Mouse (Mus musculus) adrenal gland, postnatal 4 days (tissue): ENCODE data around the gene Med24. TPM values are rescaled to one million over a fixed set of nuclear protein-coding genes. Genes with fewer than 3 reads are reported as not detected.
"Not testable (repeated sequence)": the region's sequence is repeated elsewhere in the genome, so short reads cannot be mapped to it uniquely, and the experiment has no call there.

Experiments
- DNase-seq, 2 experiments: peaks; one replicate each; pipeline ENCODE4 v3.0.0; 2021 to 2022; ENCODE audit warnings: low spot score in 2 of 2, mixed read lengths in 2 of 2
- total RNA-seq, 2 experiments: library from RNA; stranded (reverse); gene quantifications; 2 replicates each; pipeline ENCODE4 v1.2.3; 2021

The Med24 gene
- total RNA-seq, 2 experiments from 2014 or later, result 75.7 to 84.8 TPM

DNA sequence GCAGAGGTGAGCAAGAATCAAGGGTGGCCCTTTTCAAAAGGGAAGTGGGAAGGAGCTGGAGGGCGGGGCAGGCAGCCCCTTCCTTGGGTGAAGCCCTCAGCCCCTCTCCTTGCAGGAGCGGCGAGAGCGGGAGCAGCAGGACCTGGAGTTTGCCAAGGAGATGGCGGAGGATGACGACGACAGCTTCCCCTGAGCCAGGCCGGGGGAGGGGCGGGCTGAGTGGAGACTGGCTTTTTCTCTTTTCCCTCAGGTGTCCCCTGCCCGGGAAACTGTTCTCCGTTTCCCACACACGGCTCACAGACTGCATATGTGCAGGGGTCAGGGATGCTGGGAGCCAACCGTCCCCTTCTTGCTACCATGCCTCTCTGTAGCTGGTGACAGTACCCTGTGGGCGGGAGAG lies 33.8 kb downstream of the Med24 start:
- no peak for DNase-seq

DNA sequence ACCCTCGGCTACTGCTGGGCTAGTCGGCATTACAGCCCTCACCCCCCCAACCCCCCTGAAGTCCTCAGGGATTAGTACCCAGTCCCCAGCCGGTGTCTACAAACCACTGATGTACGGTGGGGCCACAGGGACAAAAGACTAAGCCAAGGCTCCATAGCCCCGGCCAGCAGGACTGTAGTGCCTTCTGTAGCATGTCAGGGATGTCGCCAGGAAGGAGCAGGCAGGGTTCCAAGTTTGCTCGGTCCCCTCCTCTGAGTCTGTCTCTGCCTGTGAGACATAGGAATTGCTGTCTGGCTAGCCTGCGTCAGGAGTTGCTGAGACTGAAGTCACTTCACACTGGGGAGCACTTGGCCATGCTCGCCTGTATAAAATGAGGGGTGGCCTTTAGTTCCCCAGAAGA lies 34.9 kb downstream of the Med24 start:
- DNase-seq, result no peak

DNA sequence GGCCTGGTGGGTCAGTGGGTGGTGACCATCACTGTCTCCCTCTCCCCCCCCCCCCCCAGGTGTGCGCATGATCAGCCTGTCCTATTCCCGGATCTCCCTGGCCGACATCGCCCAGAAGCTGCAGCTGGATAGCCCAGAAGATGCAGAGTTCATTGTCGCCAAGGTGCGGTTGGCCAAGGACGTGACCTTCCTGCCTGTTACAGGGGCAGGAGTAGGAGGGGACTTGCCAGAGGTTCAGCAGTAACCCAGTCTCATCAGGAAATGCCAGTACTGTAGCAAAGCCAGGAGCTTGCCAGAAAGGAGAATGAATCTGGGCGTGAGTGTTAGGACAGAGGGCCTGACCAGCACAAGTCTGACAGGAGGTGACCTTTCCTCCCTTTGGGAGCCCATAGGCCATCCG lies 35.5 kb downstream of the Med24 start:
- no peak for DNase-seq

DNA sequence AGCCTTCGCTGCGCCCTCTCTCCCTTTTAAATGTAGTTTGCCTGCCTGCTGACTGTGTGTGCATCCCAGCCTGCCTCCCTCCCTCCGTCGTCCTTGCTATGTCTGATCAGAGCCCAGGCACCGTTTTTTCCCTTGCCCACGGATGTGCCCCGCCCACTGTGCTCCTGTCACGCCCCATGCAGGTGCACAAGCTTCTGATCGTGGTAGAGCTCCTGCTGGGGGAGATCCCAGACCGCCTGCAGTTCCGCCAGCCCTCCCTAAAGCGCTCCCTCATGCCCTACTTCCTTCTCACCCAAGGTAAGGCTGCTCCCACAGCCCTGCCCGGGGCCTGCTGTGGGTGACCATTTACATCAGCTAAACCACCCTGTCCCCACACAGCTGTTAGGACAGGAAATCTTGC lies 36.0 kb downstream of the Med24 start:
- DNase-seq, result no peak

DNA sequence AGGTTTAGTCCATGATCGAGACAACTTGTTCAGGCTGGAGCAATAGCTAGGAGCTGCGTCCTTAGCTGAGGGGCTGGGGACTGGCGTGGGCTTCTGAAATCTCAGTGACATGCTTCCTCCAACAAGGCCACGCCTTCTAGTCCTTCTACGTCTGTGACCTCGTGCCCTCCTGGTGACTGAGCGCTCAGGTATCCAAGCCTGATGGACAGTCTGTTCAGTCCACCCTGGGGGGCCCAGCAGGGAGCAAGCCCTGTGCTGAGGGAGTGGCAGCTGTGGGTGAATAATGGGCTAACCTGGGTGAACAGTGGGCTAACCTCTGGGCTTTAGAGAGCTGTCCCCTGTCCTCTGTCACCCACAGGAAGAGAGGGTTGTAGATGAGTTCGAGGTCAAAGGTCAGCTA lies 41.2 kb downstream of the Med24 start:
- no peak for DNase-seq

DNA sequence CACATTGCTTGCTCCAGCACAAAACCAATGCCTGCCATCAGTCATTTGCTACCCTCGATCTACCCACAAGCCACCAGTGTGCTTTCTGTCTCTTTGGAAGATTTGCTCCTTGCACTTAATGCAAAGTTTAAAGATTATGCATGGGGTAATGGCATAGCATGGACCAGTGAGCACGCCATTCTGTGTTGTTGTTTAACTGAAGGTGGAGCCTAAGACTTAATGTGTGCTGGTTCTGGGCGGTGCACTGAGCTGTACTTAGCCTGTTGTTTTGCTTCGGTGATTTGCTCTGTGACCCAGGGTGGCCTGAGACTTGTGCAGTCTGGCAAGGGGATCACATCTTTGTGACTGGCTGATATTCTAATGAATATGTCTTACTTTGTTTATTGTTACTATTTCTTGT lies 42.3 kb downstream of the Med24 start:
- DNase-seq, result no peak

DNA sequence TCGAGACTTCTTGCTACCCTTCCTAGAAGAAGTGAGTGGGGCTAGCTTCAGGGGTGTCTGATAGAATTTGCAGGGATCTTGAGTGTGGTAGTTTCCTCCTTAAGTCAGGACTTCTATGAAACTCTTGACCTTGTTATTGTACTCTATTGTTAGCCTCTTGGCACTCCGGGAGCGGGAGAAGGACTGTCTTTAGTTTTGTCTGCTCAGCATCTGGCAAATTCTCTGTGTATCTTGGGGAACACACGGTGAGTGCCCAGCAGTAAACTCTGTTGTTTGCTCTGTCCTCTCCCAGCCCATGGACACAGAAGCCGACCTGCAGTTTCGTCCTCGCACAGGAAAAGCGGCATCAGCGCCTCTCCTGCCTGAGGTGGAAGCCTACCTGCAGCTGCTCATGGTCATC lies 43.6 kb downstream of the Med24 start:
- no peak for DNase-seq

DNA sequence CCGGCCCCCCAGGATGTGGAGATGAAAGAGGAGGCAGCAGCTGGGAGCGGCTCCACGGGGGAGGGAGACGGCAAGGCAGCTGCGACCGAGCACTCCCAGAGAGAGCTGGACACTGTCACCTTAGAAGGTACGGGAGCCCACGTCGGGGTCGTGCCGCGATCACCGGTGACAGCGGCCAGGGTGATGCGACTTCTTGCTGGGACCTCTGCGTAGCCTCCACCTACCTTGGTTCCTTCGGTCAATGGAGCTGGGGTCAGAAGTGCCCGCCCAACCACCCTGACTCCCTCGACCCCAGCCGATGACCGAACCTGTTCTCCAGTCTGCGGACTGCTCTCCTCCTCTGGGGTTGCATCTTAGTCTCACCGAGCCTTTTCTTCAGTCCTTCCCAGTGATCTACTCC lies 46.4 kb downstream of the Med24 start:
- DNase-seq, result no peak

DNA sequence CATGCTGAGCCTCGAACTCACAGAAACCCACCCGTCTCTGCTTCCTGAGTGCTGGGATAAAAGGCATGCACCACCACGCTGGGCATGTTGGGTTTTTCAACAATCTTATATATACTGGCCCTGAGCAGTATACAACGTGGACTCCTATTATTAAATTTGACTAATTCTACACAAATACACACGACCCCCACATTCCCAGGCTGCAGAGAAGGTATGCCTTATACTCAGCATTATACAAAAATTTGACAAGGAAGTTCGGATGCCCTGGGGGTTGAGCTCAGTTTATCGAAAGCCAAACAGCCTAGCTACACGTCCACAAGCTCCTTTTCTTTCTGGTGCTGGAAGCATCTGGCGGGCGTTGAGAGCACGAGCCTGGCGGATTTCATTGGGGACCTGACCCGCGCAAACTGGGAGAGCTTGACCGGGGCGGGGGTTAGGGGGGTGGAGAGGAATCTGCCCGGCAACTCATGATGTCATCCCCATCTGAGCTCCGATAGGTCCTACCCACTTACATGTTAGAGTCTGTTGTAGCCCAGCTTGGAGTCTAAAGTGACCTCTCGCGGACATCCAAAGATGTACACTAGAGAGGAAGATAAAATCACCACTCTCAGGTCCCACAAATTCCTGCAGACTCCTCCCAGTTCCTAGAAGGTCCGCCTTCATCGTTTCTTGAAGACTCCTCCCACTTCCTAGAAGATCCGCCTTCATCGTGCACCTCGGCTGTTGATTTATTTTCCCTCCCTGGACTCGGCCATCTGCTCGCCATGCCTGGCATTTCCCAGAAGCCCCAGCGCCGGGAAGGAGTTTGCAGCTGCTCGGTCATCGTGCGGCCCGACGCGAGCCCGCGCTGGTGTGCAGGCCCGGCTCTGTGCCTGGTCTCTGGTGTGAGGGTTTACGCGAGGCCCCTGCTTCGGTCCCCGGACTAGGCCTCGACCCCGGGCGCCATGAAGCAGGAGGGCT lies 47.2 kb downstream of the Med24 start, which contains the start of gene Psmd3:
Gene Psmd3, plus strand, starts transcription at position 769 of the 960 bp plus-strand sequence.
- DNase-seq, result peak; percentile 94 to 95

GRCm38 (mm10) chr11:98681186-98681585 lies 48.0 kb downstream of the Med24 start:
- no peak for DNase-seq

DNA sequence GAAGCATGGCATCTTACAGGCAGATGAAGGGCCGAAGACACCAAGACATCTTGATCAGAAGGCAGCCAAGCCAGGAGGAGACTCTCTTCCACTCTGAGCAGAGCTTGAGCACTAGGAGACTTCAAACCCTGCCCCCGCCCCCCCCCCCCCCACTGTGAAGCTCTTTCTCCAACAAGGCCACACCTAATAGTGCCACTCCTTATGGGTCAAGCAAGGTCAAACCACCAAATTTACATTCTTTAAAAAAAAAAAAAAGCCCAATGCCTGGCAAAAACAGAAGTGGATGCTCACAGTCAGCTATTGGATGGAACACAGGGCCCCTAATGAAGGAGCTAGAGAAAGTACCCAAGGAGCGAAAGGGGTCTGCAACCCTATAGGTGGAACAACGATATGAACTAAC lies 48.6 kb downstream of the Med24 start:
- DNase-seq, result not testable (repeated sequence)

GRCm38 (mm10) chr11:98680023-98680422 lies 49.2 kb downstream of the Med24 start:
- DNase-seq, result no peak

GRCm38 (mm10) chr11:98675829-98676363 lies 53.3 kb downstream of the Med24 start:
- no peak for DNase-seq

GRCm38 (mm10) chr11:98673136-98673535 lies 56.1 kb downstream of the Med24 start:
- DNase-seq, result peak in 1 of 2 experiments; percentile 41

GRCm38 (mm10) chr11:98672482-98672881 lies 56.8 kb downstream of the Med24 start:
- DNase-seq, result no peak

- DNase-seq, result no peak
Observed at GRCm38 (mm10) chr11:98671857-98672256, 57.4 kb downstream of the Med24 start.

GRCm38 (mm10) chr11:98671284-98671815 lies 57.9 kb downstream of the Med24 start:
- no peak for DNase-seq

DNA sequence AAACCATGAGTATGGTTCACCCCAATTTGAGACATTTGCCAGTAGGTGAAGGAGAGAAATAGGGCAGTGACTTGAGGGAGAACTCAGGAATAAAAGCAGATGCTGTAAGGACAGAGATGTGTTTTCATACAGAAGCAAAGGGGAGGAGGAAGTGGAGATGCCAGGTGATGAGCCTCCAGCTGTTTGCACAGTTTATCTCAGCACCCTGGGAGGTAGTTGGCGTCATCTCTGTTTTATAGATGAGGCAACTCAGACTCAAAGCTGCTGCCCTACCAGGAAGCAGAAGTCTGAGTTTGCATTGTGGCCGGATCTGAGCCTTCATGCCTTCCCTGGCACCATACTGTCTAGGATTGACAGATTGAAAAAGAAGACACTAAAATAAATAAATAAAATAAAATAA lies 60.3 kb downstream of the Med24 start:
- DNase-seq, result no peak

DNA sequence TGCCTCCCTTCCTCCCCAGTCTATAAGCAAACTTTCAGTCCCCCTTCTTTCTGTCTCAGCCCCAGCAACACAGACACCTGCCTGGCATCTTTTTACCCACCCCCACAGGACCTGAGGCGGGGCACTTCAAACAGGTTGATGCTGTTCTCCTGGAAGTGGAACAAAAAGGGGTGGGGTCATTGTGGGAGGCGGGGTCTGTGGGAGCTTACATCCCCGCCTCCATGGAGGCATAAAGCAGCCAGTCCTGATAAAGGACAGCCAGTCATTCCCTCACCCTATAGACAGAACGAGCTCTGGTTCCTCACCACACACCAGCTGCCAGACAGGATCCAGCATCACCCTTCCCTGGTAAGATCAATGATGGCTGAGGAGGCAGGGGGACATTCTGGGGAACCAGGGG lies 65.1 kb downstream of the Med24 start, which contains the start of gene Gsdma:
Gene Gsdma, plus strand, starts transcription at position 261 of the 400 bp plus-strand sequence.
- DNase-seq, result no peak

- DNase-seq, result no peak
Observed at GRCm38 (mm10) chr11:98660517-98660916, 68.7 kb downstream of the Med24 start.

DNA sequence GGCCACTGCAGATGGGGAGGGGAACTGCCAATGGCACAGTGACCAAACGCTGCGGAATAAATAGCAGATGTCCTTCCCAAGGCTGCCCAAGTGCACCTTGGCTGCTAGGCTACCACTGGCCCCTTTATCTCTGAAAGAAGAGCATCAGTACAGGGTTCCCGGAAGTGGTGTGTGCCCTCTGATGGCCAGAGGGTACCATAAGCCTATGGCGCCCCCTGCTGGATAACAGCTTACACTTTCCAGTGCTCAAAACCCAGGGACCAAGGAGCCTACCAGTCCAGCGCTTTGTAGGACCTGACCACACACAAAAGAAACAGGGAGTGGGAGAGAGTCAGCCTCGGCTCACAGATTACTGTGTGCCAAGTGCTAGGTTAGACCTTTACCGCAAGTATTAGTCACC lies 74.2 kb downstream of the Med24 start:
- DNase-seq, result peak in 1 of 2 experiments; percentile 19
